Mouse (Mus musculus) brain, embryonic 14.5 days (tissue): ENCODE data around the gene Ift80.

Experiments
- CTCF ChIP-seq: fragments of 200-500 bp; IDR thresholded peaks from 2 replicates; pipeline ENCODE4 v1.5.1; 2012; ENCODE audit warnings: inconsistent platforms, mild to moderate bottlenecking, moderate library complexity, borderline replicate concordance; ENCODE audit not compliant: insufficient read depth, insufficient read length; ENCODE audit errors: extremely low read depth
- POLR2A ChIP-seq: fragments of 200-500 bp; IDR thresholded peaks from 2 replicates; pipeline ENCODE4 v1.6.1; 2012; ENCODE audit warnings: mild to moderate bottlenecking, inconsistent platforms, borderline replicate concordance; ENCODE audit not compliant: poor library complexity, insufficient read depth, insufficient read length, severe bottlenecking; ENCODE audit errors: extremely low read depth

GRCm38 (mm10) chr3:68964682-68965081 lies 39.7 kb downstream of the Ift80 start:
- TF ChIP-seq CTCF, result peak; percentile 4; the same call in 1 of the 2 replicates
- TF ChIP-seq POLR2A, result no peak
